Comparison of ENCODE assay signal across 19 mouse cellular contexts in the genomic region with DNA sequence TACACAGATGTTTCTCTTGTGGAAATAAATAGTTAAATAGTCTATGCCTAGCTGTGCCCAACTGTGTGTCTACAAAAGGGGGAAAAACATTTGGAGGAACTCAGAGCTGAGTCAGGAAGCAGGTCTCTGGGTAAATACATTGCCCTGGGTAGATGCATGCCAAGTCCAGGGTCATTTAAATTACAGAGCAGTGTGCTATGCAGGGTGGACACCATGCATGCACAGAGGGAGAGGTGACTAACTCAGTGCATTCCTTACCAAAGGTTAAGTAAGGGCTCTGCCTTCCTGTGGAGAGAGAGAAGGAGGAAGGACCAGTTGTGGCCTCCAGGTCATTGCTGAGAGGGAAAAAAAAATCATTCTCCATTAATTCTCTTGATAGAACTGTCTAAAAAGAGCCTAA. TPM values are rescaled to one million over a fixed set of nuclear protein-coding genes. Genes with fewer than 3 reads are reported as not detected.
DNase-seq lines count a peak whose midpoint lies in the region; ATAC-seq and TF ChIP-seq lines count a peak whose summit lies in the region.
"Had no signal": no experiment of that assay in that cellular context is flagged by ENCODE, and none has a peak within 500 bp of the region (broad histone marks: within the 10 kb centered on the region; RNA-seq: fewer than 3 reads in every experiment).

No protein-coding gene starts in this region.

- peaks cover 7% of the 10 kb centered on the region; the same call in 1 of the 2 replicates for H3K36me3 ChIP-seq in lung, postnatal 0 days (ENCODE audit: insufficient read depth, low read length)
- no peaks in the 10 kb centered on the region for H3K36me3 ChIP-seq in stomach, embryonic 16.5 days (ENCODE audit: control insufficient read depth, insufficient read depth, low read length)
- H3K36me3 ChIP-seq in forebrain, embryonic 12.5 days (replicated peaks): no peaks in the 10 kb centered on the region
- H3K36me3 ChIP-seq: heart, embryonic 15.5 days had no signal

- H3K4me2 ChIP-seq in lung, postnatal 0 days (replicated peaks; ENCODE audit: low read depth, low read length): no peak overlapping the region
- no peak overlapping the region for H3K4me2 ChIP-seq in stomach, embryonic 16.5 days (ENCODE audit: low read depth, low read length)
- no peak overlapping the region for H3K4me2 ChIP-seq in forebrain, embryonic 12.5 days
- H3K4me2 ChIP-seq: heart, embryonic 15.5 days; limb, embryonic 15.5 days had no signal

- DNase-seq in kidney, adult 11 months: peak; percentile 12
- DNase-seq in kidney, postnatal 10 days: no peak
- no peak for DNase-seq in lung, postnatal 0 days (ENCODE audit: low spot score)
- DNase-seq in lung, postnatal 4 days: no peak
- peak; percentile 60 for DNase-seq in NIH3T3 (ENCODE audit: low read depth)
- no peak for DNase-seq in layer of hippocampus, adult 9-11 months
- DNase-seq: cerebellum, adult 18-20 months; embryo, embryonic 11 days; forebrain, postnatal 0 days; heart, postnatal 4 days; liver, postnatal 0 days; lung, postnatal 14 days; thymus, postnatal 36 days had no signal

- H3K9me3 ChIP-seq in lung, postnatal 0 days (ENCODE audit: low read length): no peaks in the 10 kb centered on the region
- H3K9me3 ChIP-seq in stomach, embryonic 16.5 days (replicated peaks; ENCODE audit: control insufficient read depth, low read length): no peaks in the 10 kb centered on the region
- no peaks in the 10 kb centered on the region for H3K9me3 ChIP-seq in forebrain, embryonic 12.5 days
- H3K9me3 ChIP-seq: heart, embryonic 15.5 days; limb, embryonic 15.5 days had no signal

- ATAC-seq in lung, postnatal 0 days: peak; percentile 58
- ATAC-seq in stomach, embryonic 16.5 days (ENCODE audit: insufficient read depth, low FRiP score): peak; percentile 77; the same call in 1 of the 2 replicates
- no peak for ATAC-seq in forebrain, embryonic 12.5 days (ENCODE audit: low FRiP score)
- ATAC-seq: CD4-positive, CD25-positive, alpha-beta regulatory T cell, adult 4 months; forebrain, postnatal 0 days; hindbrain, postnatal 0 days; liver, postnatal 0 days had no signal

- no peak for TF ChIP-seq CTCF in lung, postnatal 0 days (IDR thresholded peaks at IDR 0.05)

- H3K27ac ChIP-seq in lung, postnatal 0 days (ENCODE audit: low read length): no peak overlapping the region
- H3K27ac ChIP-seq in stomach, embryonic 16.5 days (ENCODE audit: low read length): no peak overlapping the region
- H3K27ac ChIP-seq in forebrain, embryonic 12.5 days: no peak overlapping the region
- H3K27ac ChIP-seq: heart, embryonic 15.5 days; hindbrain, postnatal 0 days; limb, embryonic 15.5 days had no signal

- no peak for TF ChIP-seq EP300 in lung, postnatal 0 days (IDR thresholded peaks at IDR 0.05)

- H3K4me3 ChIP-seq in lung, postnatal 0 days (ENCODE audit: low read depth, low read length): no peak overlapping the region
- H3K4me3 ChIP-seq in stomach, embryonic 16.5 days (replicated peaks; ENCODE audit: low read length): no peak overlapping the region
- no peak overlapping the region for H3K4me3 ChIP-seq in forebrain, embryonic 12.5 days (replicated peaks)
- H3K4me3 ChIP-seq: heart, embryonic 15.5 days; limb, embryonic 15.5 days had no signal

- H3K27me3 ChIP-seq in lung, postnatal 0 days (replicated peaks; ENCODE audit: insufficient read depth, low read length): no peaks in the 10 kb centered on the region
- H3K27me3 ChIP-seq in stomach, embryonic 16.5 days (ENCODE audit: control insufficient read depth, insufficient read depth, low read length): no peaks in the 10 kb centered on the region
- no peaks in the 10 kb centered on the region for H3K27me3 ChIP-seq in forebrain, embryonic 12.5 days
- H3K27me3 ChIP-seq: heart, embryonic 15.5 days; limb, embryonic 15.5 days had no signal

- no peaks in the 10 kb centered on the region; the same call in 1 of the 2 replicates for H3K4me1 ChIP-seq in lung, postnatal 0 days (ENCODE audit: insufficient read depth, low read depth, low read length)
- peaks cover 3% of the 10 kb centered on the region; the same call in 1 of the 2 replicates for H3K4me1 ChIP-seq in stomach, embryonic 16.5 days (ENCODE audit: control insufficient read depth, insufficient read depth, low read length)
- peaks cover 18% of the 10 kb centered on the region for H3K4me1 ChIP-seq in forebrain, embryonic 12.5 days

- H3K9ac ChIP-seq in lung, postnatal 0 days (replicated peaks; ENCODE audit: low read depth): no peak overlapping the region
- H3K9ac ChIP-seq in stomach, embryonic 16.5 days (ENCODE audit: low read length): no peak overlapping the region
- no peak overlapping the region for H3K9ac ChIP-seq in forebrain, embryonic 12.5 days
- H3K9ac ChIP-seq: forebrain, postnatal 0 days; heart, embryonic 15.5 days; limb, embryonic 15.5 days; liver, postnatal 0 days had no signal

RNA-seq across cellular contexts. Expression of a gene that starts 22.4 kb away (rescaled TPM):
- 57.0 and 59.3 TPM in 2 replicates for polyA plus RNA-seq in lung, postnatal 0 days (2015; fragmentation: Nextera tagmentation; extraction: Ambion mirVana)
- 74.1 and 77.5 TPM in 2 replicates for polyA plus RNA-seq in stomach, embryonic 16.5 days (2015; fragmentation: Nextera tagmentation; extraction: Ambion mirVana)
- polyA plus RNA-seq in forebrain, embryonic 12.5 days (2016; fragmentation: Nextera tagmentation; extraction: Ambion mirVana): 67.8 and 72.3 TPM in 2 replicates

Comparison
In these comparisons a context has a peak if more than half of its experiments do, and no peak if none do; other contexts are left out.
1. DNase-seq: peak in kidney, adult 11 months (single experiment) and NIH3T3 (single experiment); none in kidney, postnatal 10 days (single experiment), lung, postnatal 0 days (single experiment), lung, postnatal 4 days (0 of 2) and layer of hippocampus, adult 9-11 months (single experiment).